26 mouse cellular contexts compared by ENCODE assay signal in the genomic region with DNA sequence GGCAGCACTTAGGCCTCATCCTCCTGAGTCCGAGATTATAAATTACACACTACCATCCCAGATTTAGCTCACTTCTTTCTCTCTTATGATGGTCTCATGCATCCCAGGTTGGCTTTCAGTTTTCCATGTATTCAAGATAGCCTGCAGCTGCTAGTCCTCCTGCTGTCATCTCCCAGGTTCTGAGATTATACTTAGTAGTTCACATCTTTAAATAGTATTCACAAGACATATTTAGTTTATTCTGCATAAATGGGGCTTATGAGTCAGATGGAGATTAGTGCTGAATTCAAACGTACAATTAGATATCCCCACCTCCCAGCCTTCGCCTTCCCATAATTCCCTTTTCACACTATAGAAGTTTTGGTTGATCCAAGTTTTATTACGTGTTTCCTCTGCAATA.
"Had no signal": no experiment of that assay in that cellular context is flagged by ENCODE, and none has a peak within 500 bp of the region (broad histone marks: within the 10 kb centered on the region; RNA-seq: fewer than 3 reads in every experiment).

No protein-coding gene starts in this region.

- ATAC-seq: hindbrain, embryonic 16.5 days; inflammation-experienced regulatory T-cells, adult 6 months; intestine, embryonic 15.5 days; intestine, postnatal 0 days; liver, postnatal 0 days had no signal

- H3K4me1 ChIP-seq: hindbrain, embryonic 10.5 days; hindbrain, embryonic 12.5 days; intestine, embryonic 15.5 days; limb, embryonic 10.5 days; limb, embryonic 12.5 days; liver, embryonic 13.5 days; liver, embryonic 15.5 days had no signal

- DNase-seq: gastrocnemius, adult 2 months; gastrocnemius, postnatal 10 days; gastrocnemius, postnatal 25 days; heart, postnatal 4 days; kidney, adult 18-20 months; kidney, adult 8-10 months; kidney, postnatal 10 days; kidney, postnatal 25 days; kidney, postnatal 4 days; liver; liver, embryonic 13.5 days; liver, postnatal 0 days had no signal

- H3K27me3 ChIP-seq: heart, embryonic 12.5 days; hindbrain, embryonic 12.5 days; intestine, embryonic 15.5 days; limb, embryonic 12.5 days; liver, embryonic 13.5 days; liver, embryonic 15.5 days had no signal

- H3K9me3 ChIP-seq: heart, embryonic 12.5 days; hindbrain, embryonic 10.5 days; hindbrain, embryonic 12.5 days; intestine, embryonic 15.5 days; limb, embryonic 10.5 days; limb, embryonic 12.5 days; liver, embryonic 13.5 days; liver, embryonic 15.5 days had no signal

- H3K36me3 ChIP-seq: heart, embryonic 12.5 days; hindbrain, embryonic 10.5 days; hindbrain, embryonic 12.5 days; intestine, embryonic 15.5 days; limb, embryonic 10.5 days; limb, embryonic 12.5 days; liver, embryonic 13.5 days; liver, embryonic 15.5 days had no signal

- H3K27ac ChIP-seq: gastrocnemius, adult 2 months; hindbrain, embryonic 10.5 days; hindbrain, embryonic 12.5 days; hindbrain, embryonic 14.5 days; intestine, embryonic 15.5 days; layer of hippocampus, adult 2 months; left cerebral cortex, adult 2 months; limb, embryonic 10.5 days; limb, embryonic 12.5 days; liver, embryonic 13.5 days; liver, embryonic 15.5 days had no signal

- H3K4me2 ChIP-seq: heart, embryonic 12.5 days; hindbrain, embryonic 12.5 days; hindbrain, embryonic 14.5 days; intestine, embryonic 15.5 days; limb, embryonic 12.5 days; liver, embryonic 11.5 days; liver, embryonic 13.5 days; liver, embryonic 15.5 days had no signal

- H3K4me3 ChIP-seq: gastrocnemius, adult 2 months; heart, embryonic 12.5 days; hindbrain, embryonic 10.5 days; hindbrain, embryonic 12.5 days; intestine, embryonic 15.5 days; layer of hippocampus, adult 2 months; left cerebral cortex, adult 2 months; limb, embryonic 10.5 days; limb, embryonic 12.5 days; liver, embryonic 13.5 days; liver, embryonic 15.5 days had no signal

- H3K9ac ChIP-seq: heart, embryonic 12.5 days; hindbrain, embryonic 12.5 days; hindbrain, embryonic 14.5 days; intestine, embryonic 15.5 days; limb, embryonic 12.5 days; liver, embryonic 13.5 days; liver, embryonic 15.5 days; liver, postnatal 0 days had no signal
